Mouse (Mus musculus): ENCODE measurements around the gene Nrip2. TPM values are rescaled to one million over a fixed set of nuclear protein-coding genes. Genes with fewer than 3 reads are reported as not detected.

The Nrip2 gene
- polyA plus RNA-seq, 1 experiment from 2014 or later, result 23.5 TPM

- H3K27me3 ChIP-seq (ENCODE audit: insufficient read depth, low read length), result no peaks in the 10 kb centered on the region
- H3K36me3 ChIP-seq (ENCODE audit: insufficient read depth, low read length), result no peaks in the 10 kb centered on the region; the same call in 1 of the 2 replicates
- H3K4me1 ChIP-seq (replicated peaks; ENCODE audit: insufficient read depth, low read length), result 0 out of 2 replicates have a peak, but pooled peaks cover 6% of the 10 kb centered on the region
- H3K27ac ChIP-seq, result peak overlapping the region; percentile 80
- DNase-seq (ENCODE audit: low spot score) (peak; percentile 25), ATAC-seq (replicated peaks; ENCODE audit: low FRiP score, low read depth) (no peak)
- H3K4me2 ChIP-seq (ENCODE audit: low read length), result no peak overlapping the region
- no peaks in the 10 kb centered on the region for H3K9me3 ChIP-seq (replicated peaks; ENCODE audit: low read length)
- TF ChIP-seq CTCF (IDR thresholded peaks at IDR 0.05; ENCODE audit: low read depth), result no peak
- no peak overlapping the region for H3K9ac ChIP-seq (ENCODE audit: low read depth, low read length)
- 64% methylated on average over 3 of the region's 3 CpGs for WGBS
- H3K4me3 ChIP-seq (replicated peaks; ENCODE audit: low read depth, low read length), result no peak overlapping the region
These were observed 22.4 kb downstream of the Nrip2 start for GRCm38 (mm10) chr6:128421480-128421879.

GRCm38 (mm10) chr6:128423496-128424268 lies 24.6 kb downstream of the Nrip2 start:
- H3K4me1 ChIP-seq (replicated peaks; ENCODE audit: insufficient read depth, low read length), result 0 out of 2 replicates have a peak, but pooled peaks cover 6% of the 10 kb centered on the region
- DNase-seq (ENCODE audit: low spot score) (no peak), ATAC-seq (replicated peaks; ENCODE audit: low FRiP score, low read depth) (no peak)
- peak overlapping the region; percentile 60 for H3K4me3 ChIP-seq (replicated peaks; ENCODE audit: low read depth, low read length)
- H3K36me3 ChIP-seq (ENCODE audit: insufficient read depth, low read length), result no peaks in the 10 kb centered on the region
- no peak for TF ChIP-seq CTCF (IDR thresholded peaks at IDR 0.05; ENCODE audit: low read depth)
- H3K4me2 ChIP-seq (ENCODE audit: low read length), result peak overlapping the region; percentile 76
- no peaks in the 10 kb centered on the region for H3K27me3 ChIP-seq (ENCODE audit: insufficient read depth, low read length)
- H3K9ac ChIP-seq (ENCODE audit: low read depth, low read length), result peak overlapping the region; percentile 70
- 40% methylated on average over 15 of the region's 16 CpGs for WGBS
- H3K27ac ChIP-seq, result peak overlapping the region; percentile 90
- no peaks in the 10 kb centered on the region for H3K9me3 ChIP-seq (replicated peaks; ENCODE audit: low read length)

- no peaks in the 10 kb centered on the region for H3K36me3 ChIP-seq (ENCODE audit: insufficient read depth, low read length)
- H3K4me2 ChIP-seq (ENCODE audit: low read length), result peak within 1 kb of the TSS; percentile 76
- no peaks in the 10 kb centered on the region for H3K9me3 ChIP-seq (replicated peaks; ENCODE audit: low read length)
- WGBS, result under 1% methylated on average over 42 of the region's 42 CpGs
- peak within 1 kb of the TSS; percentile 70 for H3K9ac ChIP-seq (ENCODE audit: low read depth, low read length)
- 0 out of 2 replicates have a peak, but pooled peaks cover 6% of the 10 kb centered on the region for H3K4me1 ChIP-seq (replicated peaks; ENCODE audit: insufficient read depth, low read length)
- no peak for TF ChIP-seq CTCF (IDR thresholded peaks at IDR 0.05; ENCODE audit: low read depth)
- peak; percentile 94 for ATAC-seq (replicated peaks; ENCODE audit: low FRiP score, low read depth)
- peak within 1 kb of the TSS; percentile 90 for H3K27ac ChIP-seq
- DNase-seq (ENCODE audit: low spot score), result peak; percentile 98
- H3K27me3 ChIP-seq (ENCODE audit: insufficient read depth, low read length), result no peaks in the 10 kb centered on the region
- peak within 1 kb of the TSS; percentile 60 for H3K4me3 ChIP-seq (replicated peaks; ENCODE audit: low read depth, low read length)
These were observed 25.3 kb downstream of the Nrip2 start, which contains the start of gene Itfg2 for GRCm38 (mm10) chr6:128424269-128425019. Gene Itfg2 (minus strand): TSS chr6:128424931.

DNA sequence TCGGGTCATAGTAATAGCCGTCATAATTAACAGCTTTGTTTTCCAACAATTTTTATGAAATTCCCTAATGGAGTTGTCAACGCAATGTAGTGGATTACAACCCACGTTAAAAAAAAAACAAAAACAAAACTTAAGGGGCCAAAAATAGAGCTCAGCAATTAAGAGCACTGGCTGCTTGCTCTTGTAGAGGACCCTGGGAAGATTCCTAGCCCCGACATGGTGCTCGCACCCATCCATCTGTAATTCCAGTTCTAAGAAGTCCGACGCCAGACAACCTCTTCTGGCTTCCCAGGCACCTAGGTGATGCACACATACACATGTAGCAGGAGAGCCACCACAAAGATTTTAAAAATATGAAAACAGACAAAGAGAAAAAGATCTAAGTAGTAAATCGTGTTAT lies 25.9 kb downstream of the Nrip2 start:
- Histone ChIP-seq H3K9ac (ENCODE audit: low read depth, low read length) (peak overlapping the region; percentile 70), H3K27me3 (ENCODE audit: insufficient read depth, low read length) (no peaks in the 10 kb centered on the region), H3K36me3 (ENCODE audit: insufficient read depth, low read length) (peaks cover 4% of the 10 kb centered on the region; the same call in 1 of the 2 replicates), H3K4me3 (replicated peaks; ENCODE audit: low read depth, low read length) (peak overlapping the region; percentile 60), H3K4me1 (replicated peaks; ENCODE audit: insufficient read depth, low read length) (0 out of 2 replicates have a peak, but pooled peaks cover 6% of the 10 kb centered on the region), H3K27ac (peak overlapping the region; percentile 90; the same call in 1 of the 2 replicates), H3K4me2 (ENCODE audit: low read length) (peak overlapping the region; percentile 76), H3K9me3 (replicated peaks; ENCODE audit: low read length) (no peaks in the 10 kb centered on the region)
- no peak for TF ChIP-seq CTCF (IDR thresholded peaks at IDR 0.05; ENCODE audit: low read depth)
- ATAC-seq (replicated peaks; ENCODE audit: low FRiP score, low read depth) (no peak), DNase-seq (ENCODE audit: low spot score) (no peak)
- WGBS, result 17% methylated on average over 9 of the region's 9 CpGs

DNA sequence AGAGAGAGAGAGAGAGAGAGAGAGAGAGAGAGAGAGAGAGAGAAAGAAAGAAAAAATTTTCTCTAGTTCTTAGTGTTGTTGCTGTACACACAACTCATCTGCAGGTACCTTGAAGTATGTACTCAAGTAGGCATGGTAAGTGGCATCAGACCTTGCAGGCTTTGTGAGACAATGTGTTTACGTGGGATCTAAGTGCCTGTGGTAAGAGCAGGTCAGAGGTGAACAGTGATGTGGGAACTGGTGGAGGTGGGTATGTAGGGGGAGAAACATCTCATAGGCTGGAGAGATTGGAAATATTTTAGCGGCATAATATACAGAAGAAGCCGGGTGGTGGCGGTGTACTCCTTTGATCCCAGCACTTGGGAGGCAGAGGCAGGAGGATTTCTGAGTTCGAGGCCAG lies 28.5 kb downstream of the Nrip2 start:
- H3K4me1 ChIP-seq (replicated peaks; ENCODE audit: insufficient read depth, low read length), result 0 out of 2 replicates have a peak, but pooled peaks cover 3% of the 10 kb centered on the region
- 91% methylated on average over 5 of the region's 5 CpGs for WGBS
- no peak for TF ChIP-seq CTCF (IDR thresholded peaks at IDR 0.05; ENCODE audit: low read depth)
- H3K27me3 ChIP-seq (ENCODE audit: insufficient read depth, low read length), result no peaks in the 10 kb centered on the region
- no peak for DNase-seq (ENCODE audit: low spot score)
- no peak for ATAC-seq (replicated peaks; ENCODE audit: low FRiP score, low read depth)
- H3K9me3 ChIP-seq (replicated peaks; ENCODE audit: low read length), result no peaks in the 10 kb centered on the region
- no peak overlapping the region for H3K9ac ChIP-seq (ENCODE audit: low read depth, low read length)
- peaks cover 27% of the 10 kb centered on the region for H3K36me3 ChIP-seq (ENCODE audit: insufficient read depth, low read length)
- no peak overlapping the region for H3K27ac ChIP-seq
- H3K4me3 ChIP-seq (replicated peaks; ENCODE audit: low read depth, low read length), result no peak overlapping the region
- H3K4me2 ChIP-seq (ENCODE audit: low read length), result no peak overlapping the region

DNA sequence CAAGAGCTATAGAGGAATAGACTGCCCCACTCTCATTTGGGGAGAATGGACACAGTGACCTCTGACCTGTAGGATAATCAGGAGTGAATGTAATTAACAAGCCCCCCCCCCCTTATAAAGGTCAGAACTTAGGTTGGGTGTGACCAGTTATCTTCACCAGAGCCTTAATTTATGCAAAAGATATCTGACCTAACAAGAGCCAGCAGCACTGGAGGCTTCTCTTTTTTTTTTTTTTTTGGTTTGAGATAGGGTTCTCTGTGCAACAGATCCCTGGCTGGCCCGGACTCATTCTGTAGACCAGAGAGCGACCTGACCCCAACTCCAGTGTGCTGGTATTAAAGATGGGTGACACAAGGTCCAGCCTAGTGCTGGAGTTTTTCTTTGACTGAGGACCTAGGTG lies 30.2 kb downstream of the Nrip2 start:
- Histone ChIP-seq H3K9me3 (replicated peaks; ENCODE audit: low read length) (no peaks in the 10 kb centered on the region), H3K9ac (ENCODE audit: low read depth, low read length) (no peak overlapping the region), H3K4me1 (replicated peaks; ENCODE audit: insufficient read depth, low read length) (0 out of 2 replicates have a peak, but pooled peaks cover 3% of the 10 kb centered on the region), H3K4me3 (replicated peaks; ENCODE audit: low read depth, low read length) (no peak overlapping the region), H3K36me3 (ENCODE audit: insufficient read depth, low read length) (peaks cover 44% of the 10 kb centered on the region), H3K4me2 (ENCODE audit: low read length) (no peak overlapping the region), H3K27me3 (ENCODE audit: insufficient read depth, low read length) (no peaks in the 10 kb centered on the region), H3K27ac (no peak overlapping the region)
- TF ChIP-seq CTCF (IDR thresholded peaks at IDR 0.05; ENCODE audit: low read depth), result no peak
- DNase-seq (ENCODE audit: low spot score) (no peak), ATAC-seq (replicated peaks; ENCODE audit: low FRiP score, low read depth) (no peak)
- WGBS, result 95% methylated on average over 2 of the region's 2 CpGs
